Mouse (Mus musculus): Measurements from ENCODE around the gene Stk32c.

Gene Stk32c

DNA sequence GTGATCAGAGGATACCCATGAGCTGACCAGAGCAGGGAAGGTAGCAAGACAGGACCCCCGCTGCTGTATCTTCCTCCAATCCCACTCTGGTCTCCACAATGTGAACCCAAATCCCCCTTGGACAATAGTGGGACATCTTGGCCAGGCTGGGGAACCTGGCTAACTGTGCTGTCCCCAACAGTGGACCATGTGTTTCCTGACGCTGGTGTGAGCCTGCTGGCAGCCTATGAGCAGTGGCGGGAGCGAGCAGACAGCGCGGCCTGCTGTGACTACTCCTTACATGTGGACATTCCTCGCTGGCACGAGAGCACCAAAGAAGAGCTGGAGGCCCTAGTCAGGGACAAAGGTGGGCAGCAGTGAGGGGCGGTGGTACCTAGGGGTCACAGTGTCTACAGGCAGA lies 121.4 kb downstream of the Stk32c start:
- peak; percentile 59 for DNase-seq

DNA sequence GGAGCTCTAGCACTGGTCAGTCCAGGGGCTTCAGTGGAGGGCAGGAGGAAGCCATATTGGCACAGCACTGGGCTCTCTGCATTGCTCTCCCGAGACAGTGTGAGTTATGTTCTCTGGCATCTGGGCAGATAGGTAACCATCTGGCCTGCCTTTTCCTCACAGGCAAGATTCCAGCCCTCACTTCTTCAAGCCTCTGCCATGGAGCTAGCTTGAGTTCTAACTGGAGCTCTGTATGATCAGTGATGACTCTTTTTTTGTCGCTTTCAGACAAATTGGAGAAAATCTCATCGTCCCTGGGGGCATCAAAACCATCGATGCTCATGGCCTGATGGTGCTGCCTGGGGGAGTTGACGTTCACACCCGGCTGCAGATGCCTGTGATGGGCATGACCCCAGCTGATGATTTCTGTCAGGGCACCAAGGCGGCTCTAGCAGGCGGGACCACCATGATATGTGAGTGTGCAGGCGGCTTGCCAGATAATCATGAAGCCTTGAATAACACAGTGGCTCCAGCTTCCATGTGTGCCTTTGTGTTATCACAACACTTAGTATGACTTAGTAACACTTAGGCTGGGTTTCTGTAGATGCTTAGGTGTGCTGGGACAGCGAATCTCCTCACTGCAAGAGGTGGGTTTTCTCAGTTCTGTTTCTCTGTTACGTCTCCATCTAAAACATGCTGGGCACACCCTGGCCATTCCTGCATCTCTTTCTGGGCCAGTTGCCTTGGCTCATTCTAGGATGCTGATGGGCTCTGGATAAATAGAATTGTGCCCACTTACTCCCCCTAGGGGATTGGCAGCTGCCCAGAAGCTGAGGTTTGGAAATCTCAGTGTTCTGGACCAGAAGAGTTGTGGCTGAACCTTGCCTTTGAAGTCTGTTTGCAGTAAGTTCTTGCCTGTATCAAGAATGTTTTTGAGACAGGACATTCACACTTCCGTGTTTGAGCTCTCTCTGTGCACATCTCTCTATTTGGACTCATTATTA lies 122.9 kb downstream of the Stk32c start:
- peak; percentile 67 for DNase-seq

- DNase-seq: peak; percentile 84
Observed at GRCm38 (mm10) chr7:139087801-139088200, 125.3 kb downstream of the Stk32c start.

DNA sequence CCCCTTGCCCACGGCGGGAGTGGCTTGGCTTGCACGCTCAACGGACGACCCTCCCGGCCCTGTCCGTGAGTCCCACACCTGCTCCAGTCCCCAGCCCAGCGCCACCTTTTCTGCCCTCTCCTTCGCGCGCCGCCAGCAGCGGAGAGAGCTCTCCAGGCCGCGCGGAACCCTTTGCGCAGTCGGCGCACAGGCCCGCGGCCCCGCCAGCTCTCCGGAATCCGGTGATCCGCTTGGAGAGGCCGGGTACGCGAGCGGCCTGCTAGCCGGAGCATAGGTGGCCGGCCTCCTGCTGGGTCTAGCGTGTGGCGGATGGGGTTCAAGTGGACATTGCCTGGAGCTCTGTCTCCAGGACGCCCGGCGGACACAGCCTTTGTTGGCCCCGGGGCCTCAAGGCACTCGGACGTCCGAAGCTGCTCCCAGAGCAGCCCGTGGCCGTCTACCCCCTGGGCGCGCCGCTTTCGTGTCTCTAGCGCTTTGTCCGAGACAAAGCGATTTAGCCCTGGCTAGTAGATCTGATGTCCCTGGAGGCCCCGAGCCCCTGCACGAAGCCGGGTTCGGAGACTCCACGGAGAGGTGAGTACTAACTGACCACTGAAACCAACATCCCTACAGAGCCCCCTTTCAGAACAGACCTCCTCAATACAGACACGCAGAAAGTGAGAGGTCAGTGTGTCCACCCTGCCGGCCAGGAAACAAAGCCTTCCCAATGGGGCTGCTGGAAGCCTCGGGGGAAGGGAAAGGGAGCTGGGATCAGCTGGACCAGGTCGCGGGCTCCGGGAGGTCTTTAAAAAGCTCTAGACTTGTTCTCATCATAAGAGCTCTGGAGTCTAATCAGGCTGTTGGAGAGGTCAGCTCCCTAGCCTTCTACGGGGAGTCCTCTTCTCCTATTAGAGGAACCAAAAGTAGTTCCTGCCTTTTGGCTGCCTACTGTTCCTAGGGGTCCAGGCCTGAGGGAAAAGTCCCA lies 126.6 kb downstream of the Stk32c start:
- peak; percentile 49 for DNase-seq

DNA sequence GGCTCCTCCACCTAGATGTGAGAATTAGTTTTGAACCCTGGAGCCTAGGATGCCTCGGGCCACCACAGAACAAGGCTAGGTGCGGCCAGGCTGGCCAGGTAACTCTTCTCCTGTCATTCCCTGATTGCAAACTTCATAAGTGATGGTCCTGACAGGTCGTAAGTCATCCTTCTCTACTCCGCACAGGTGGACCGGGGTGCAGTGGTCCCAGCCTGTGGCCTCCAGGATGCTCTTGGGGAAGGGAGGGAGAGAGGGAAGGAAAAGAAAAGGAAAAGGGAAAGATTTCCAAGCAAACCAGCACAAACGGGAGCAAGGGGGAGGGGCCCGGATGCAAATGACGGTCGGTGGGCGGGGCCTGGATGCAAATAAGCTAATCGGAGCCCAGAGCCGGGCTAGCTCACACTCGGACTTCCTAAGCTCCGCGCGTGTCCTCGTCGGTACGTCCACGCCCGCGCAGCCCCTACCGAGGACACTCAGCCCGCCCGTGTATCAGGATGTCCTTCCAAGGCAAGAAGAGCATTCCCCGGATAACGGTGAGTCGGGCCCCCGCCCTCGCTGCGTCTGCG lies 127.4 kb downstream of the Stk32c start, which contains the start of gene Dpysl4:
Gene Dpysl4, plus strand, starts transcription at position 373 of the 566 bp plus-strand sequence.
- DNase-seq: peak; percentile 95

DNA sequence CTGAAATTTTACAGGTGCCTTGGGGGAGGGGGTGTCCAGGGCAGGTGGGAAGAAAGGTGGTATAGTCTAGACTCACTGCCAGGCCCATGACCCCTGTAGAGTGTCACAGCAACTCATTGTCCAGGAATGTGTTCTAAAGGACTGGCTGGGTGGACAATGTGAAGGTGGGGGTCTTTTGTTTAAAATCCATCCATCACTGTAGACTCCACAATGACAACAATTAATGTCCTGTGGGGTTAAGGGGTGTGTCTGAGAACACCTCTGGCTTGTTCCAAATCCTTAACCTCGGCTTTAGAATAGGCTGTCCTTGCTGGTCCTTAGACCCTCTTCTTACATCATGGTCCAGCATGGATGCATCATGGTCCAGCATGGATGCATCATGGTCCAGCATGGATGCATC lies 128.8 kb downstream of the Stk32c start:
- peak; percentile 54 for DNase-seq

- peak; percentile 34 for DNase-seq
Observed at GRCm38 (mm10) chr7:139082281-139082680, 130.8 kb downstream of the Stk32c start.

- no peak for DNase-seq
Observed at GRCm38 (mm10) chr7:139081158-139081557, 131.9 kb downstream of the Stk32c start.

DNA sequence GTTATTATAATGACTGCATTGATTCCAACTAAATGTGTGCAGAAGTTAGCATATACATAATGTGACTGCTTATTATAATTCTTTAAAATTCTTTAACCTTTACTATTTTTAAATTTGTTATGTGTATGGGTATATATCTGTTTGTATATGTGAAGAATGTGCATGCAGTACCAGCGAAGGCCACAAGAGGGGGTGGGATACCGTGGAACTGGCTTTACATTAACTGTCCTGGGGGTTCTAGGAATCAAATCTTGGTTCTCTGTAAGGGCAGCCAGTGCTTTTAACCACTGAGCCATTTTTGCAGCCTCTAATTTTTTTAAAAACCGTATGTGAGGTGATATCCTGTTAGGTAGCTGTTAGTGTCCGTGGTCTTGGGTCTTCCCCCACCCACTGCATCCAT lies 132.4 kb downstream of the Stk32c start:
- DNase-seq: peak; percentile 61

- DNase-seq: no peak
Observed at GRCm38 (mm10) chr7:139079141-139079540, 134.0 kb downstream of the Stk32c start.

DNA sequence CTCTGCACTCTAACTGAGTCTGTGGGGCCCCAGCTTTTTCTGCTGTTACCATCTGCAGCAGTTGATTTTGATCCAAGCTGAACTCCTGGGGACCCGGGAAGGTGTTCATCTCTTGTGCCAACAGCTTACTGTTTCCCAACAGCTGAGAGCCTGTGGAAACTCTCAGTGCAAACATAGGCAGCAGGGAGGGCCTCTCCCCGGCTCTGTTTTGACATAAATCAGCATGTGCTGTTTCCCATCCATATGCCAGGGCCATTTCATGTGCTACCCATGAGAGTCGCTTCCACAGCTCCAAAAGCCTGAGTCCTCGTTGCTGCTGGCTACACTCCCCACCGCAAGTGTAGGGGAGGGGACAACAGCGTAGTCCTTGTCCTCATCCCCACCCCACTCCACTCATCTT lies 134.9 kb downstream of the Stk32c start:
- DNase-seq: peak; percentile 50

DNA sequence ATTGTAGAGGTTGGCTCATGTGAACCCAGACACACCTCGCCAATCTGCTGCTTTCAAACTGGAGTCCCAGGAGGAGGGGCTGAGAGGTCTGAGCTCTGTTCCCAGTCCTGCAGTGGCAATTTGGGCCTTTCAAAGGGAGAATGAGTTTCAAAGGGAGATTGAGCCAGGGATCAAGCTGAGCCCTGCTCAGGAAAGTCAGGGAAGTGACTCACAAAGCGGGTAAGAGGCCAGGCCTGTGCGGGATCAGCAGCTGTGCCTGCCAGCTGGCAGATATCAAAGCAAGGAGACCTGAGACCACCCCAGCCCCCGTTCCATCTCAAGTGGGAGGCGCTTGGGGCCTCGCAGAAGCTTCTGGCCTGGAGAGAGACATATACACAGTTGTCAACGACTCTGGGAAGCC lies 135.8 kb downstream of the Stk32c start:
- peak; percentile 71 for DNase-seq

DNA sequence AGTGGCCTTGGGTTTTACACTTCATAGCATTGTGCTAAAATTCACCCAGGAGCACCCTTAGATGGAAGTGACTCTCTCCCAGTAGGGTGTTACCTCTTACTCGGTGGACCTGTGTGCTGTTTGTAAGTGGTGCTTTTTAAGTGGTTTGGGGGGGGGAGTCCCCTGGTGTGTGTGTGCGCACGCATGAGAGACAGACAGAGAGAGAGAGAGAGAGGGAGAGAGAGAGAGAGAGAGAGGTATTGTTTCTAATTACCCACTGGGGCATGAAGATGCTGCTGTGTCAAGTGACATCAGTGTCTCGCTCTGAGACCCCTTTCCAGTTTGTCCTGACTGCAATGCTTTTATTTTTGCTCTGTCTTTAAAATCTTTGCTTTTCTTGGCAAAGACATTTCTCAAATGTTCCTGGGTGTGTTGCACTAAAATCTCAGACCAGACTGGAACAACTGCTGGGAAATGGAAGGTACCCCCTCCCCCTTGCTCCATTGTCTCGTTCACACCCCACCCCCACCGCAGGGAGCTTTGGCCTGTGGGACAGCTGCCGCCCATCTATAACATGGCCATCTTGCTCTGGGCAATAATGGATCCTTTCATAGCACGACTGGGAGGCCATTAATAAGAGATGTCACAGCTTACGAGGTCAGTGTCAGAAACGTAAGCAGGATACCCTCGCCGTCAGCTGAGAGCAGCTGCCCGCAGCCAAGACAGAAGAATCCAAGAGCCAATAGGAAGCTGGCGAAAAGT lies 137.9 kb downstream of the Stk32c start:
- DNase-seq: no peak

DNA sequence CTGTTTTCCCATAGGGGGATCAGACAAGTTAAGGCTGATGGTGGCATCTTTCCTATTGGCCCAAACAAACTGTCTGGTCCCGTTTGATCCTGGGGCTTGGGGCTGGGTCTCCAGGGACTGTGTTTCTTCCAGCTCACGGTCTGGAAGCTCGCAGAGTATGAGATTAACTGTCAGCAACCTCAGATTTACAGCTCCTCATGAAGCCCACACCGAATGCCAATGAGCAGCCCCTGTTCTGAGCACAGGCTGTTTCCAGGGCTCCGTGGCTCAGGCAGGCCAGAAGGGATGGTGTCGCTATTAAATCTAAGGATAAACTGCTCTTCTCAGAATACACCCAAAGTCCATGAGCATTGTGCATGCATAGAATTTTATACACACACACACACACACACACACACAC lies 138.9 kb downstream of the Stk32c start:
- DNase-seq: no peak

DNA sequence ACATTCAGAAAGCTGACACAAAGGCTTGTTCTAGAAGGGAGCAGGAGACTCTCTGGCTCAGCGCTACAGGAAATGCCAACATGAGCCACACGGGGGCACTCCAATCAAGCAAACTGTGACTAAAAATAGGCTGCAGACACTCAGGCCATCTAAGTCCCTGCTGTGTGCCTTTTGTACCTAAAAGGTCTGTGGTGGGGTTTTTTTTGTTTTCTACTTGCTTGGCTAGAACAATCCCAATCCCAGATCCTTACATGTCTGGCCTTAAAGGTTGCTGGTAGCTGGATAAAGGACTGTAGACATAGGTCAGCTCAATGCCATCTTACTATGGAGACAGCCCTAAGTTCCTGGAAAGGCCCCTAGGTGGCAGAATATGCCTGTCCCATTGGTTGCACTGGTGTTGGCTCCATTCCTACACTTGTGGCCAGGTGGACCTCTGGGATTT lies 144.9 kb downstream of the Stk32c start:
- DNase-seq: peak; percentile 95

- DNase-seq: no peak
Observed at GRCm38 (mm10) chr7:139063406-139063805, 149.7 kb downstream of the Stk32c start.
